Mouse (Mus musculus): Measurements from ENCODE around the gene Actr8. TPM values are rescaled to one million over a fixed set of nuclear protein-coding genes. Genes with fewer than 3 reads are reported as not detected.

Actr8 gene
- polyA plus RNA-seq, 1 experiment from 2014 or later, result 20.1 TPM

DNA sequence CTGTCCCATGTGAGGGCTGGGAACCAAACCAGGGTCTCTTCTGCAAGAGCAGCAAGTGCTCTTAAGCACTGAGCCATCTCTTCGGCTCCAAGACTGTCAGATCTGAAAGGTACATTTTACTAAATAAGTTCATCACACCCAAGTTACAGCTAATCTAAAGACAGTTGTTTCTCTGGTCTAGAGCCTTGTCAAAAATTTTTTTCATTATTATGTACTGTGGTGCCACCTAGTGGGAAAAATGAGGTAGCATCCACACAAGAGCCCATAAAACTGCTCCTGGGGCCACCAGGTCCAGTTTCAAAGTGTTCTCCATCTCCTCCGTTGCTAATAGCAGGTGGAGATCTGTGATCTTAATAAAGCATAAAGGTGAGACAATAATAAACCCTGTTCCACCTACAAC is 37.3 kb upstream of the Actr8 start:
- H3K4me3 ChIP-seq (ENCODE audit: low read depth, low read length), result no peak overlapping the region
- no peak overlapping the region for H3K9ac ChIP-seq (ENCODE audit: low read depth, low read length)
- H3K4me1 ChIP-seq (replicated peaks; ENCODE audit: control insufficient read depth, insufficient read depth, low read length), result no peaks in the 10 kb centered on the region
- WGBS, result 20% methylated on average over 2 of the region's 2 CpGs
- H3K4me2 ChIP-seq (replicated peaks; ENCODE audit: low read depth), result no peak overlapping the region
- H3K27ac ChIP-seq (ENCODE audit: low read depth, low read length), result no peak overlapping the region
- 0 out of 2 replicates have a peak, but pooled peaks cover 6% of the 10 kb centered on the region for H3K27me3 ChIP-seq (replicated peaks; ENCODE audit: control insufficient read depth, insufficient read depth, low read length)
- ATAC-seq, result no peak
- H3K36me3 ChIP-seq (ENCODE audit: control insufficient read depth, insufficient read depth), result no peaks in the 10 kb centered on the region
- no peaks in the 10 kb centered on the region for H3K9me3 ChIP-seq (ENCODE audit: control insufficient read depth)
- peak; percentile 72 for TF ChIP-seq CTCF (IDR thresholded peaks at IDR 0.05; ENCODE audit: low read depth)

DNA sequence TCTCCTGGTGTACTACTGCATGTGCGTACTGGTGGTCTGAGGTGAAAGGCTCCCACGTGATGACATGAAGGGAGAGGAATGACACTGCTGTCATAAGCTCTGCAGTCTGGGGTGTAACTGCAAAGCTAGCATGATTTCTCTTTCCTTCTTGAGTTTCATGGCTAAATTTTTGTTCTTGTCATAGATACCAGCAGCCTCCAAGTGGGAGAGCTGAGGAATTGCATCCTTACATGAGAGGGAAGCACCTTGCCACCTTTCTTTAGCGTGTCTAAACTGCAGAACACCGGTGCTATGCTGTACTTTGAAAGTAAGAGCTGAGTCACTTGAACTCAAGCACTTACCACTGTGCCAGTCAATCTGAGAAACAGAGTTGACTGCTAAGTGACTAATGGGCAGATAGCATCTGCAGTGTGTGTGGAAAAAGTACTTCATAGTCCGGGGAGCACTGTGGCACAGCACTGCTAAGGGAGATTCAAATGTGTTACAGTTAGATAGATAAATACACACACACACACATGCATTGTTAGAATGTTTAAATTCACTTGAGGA is 31.3 kb upstream of the Actr8 start:
- H3K4me3 ChIP-seq (ENCODE audit: low read depth, low read length), result no peak overlapping the region
- ATAC-seq, result no peak
- no peak overlapping the region for H3K27ac ChIP-seq (ENCODE audit: low read depth, low read length)
- H3K36me3 ChIP-seq (ENCODE audit: control insufficient read depth, insufficient read depth), result no peaks in the 10 kb centered on the region
- no peaks in the 10 kb centered on the region for H3K9me3 ChIP-seq (ENCODE audit: control insufficient read depth)
- H3K4me1 ChIP-seq (replicated peaks; ENCODE audit: control insufficient read depth, insufficient read depth, low read length), result no peaks in the 10 kb centered on the region
- WGBS, result 73% methylated on average over 5 of the region's 5 CpGs
- H3K27me3 ChIP-seq (replicated peaks; ENCODE audit: control insufficient read depth, insufficient read depth, low read length), result no peaks in the 10 kb centered on the region
- no peak overlapping the region for H3K4me2 ChIP-seq (replicated peaks; ENCODE audit: low read depth)
- TF ChIP-seq CTCF (IDR thresholded peaks at IDR 0.05; ENCODE audit: low read depth), result no peak
- no peak overlapping the region for H3K9ac ChIP-seq (ENCODE audit: low read depth, low read length)

DNA sequence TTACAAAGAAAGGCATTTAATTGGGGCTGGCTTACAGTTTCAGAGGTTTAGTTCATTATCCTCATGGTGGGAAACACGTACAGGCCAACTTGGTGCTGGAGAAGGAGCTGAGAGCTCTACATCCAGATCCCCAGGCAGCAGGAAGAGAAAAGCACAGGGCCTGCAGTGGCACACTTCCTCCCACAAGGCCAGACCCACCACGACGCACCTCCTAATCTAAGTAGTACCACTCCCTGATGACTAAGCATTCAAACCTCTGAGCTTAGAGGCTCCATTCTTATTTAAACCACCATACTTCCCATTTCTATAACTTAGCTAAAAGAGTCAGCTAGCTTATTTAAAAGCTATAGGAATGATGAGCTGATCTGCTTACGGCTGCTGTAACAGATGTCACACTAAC is 27.3 kb upstream of the Actr8 start:
- no peak for ATAC-seq
- Histone ChIP-seq H3K36me3 (ENCODE audit: control insufficient read depth, insufficient read depth) (no peaks in the 10 kb centered on the region), H3K27me3 (replicated peaks; ENCODE audit: control insufficient read depth, insufficient read depth, low read length) (no peaks in the 10 kb centered on the region), H3K9ac (ENCODE audit: low read depth, low read length) (no peak overlapping the region), H3K4me3 (ENCODE audit: low read depth, low read length) (no peak overlapping the region), H3K27ac (ENCODE audit: low read depth, low read length) (no peak overlapping the region), H3K9me3 (ENCODE audit: control insufficient read depth) (no peaks in the 10 kb centered on the region), H3K4me1 (replicated peaks; ENCODE audit: control insufficient read depth, insufficient read depth, low read length) (no peaks in the 10 kb centered on the region), H3K4me2 (replicated peaks; ENCODE audit: low read depth) (no peak overlapping the region)
- 79% methylated on average over 4 of the region's 4 CpGs for WGBS
- no peak for TF ChIP-seq CTCF (IDR thresholded peaks at IDR 0.05; ENCODE audit: low read depth)

DNA sequence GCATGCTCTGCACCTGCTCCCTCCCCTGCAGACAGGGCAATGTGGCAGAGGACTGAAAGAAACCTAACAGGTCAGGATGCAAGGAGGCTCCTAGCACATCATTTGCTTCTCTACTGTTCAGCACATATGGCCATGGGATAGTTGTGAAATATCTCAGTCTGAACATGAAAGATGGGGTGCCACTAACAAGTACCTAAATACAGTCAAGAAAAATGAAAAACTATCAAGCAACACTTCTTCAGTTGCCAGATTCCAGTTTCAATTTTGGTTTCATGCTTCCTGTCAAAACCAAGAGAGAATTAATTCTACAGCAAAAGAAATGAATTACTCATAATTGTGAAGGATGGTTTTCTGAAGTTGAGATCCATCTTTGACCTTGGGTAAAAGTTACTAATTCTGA is 20.7 kb upstream of the Actr8 start:
- no peaks in the 10 kb centered on the region for H3K36me3 ChIP-seq (ENCODE audit: control insufficient read depth, insufficient read depth)
- no peak overlapping the region for H3K4me3 ChIP-seq (ENCODE audit: low read depth, low read length)
- no peak overlapping the region for H3K9ac ChIP-seq (ENCODE audit: low read depth, low read length)
- no peaks in the 10 kb centered on the region for H3K9me3 ChIP-seq (ENCODE audit: control insufficient read depth)
- no peak overlapping the region for H3K27ac ChIP-seq (ENCODE audit: low read depth, low read length)
- H3K4me2 ChIP-seq (replicated peaks; ENCODE audit: low read depth), result no peak overlapping the region
- no peaks in the 10 kb centered on the region for H3K27me3 ChIP-seq (replicated peaks; ENCODE audit: control insufficient read depth, insufficient read depth, low read length)
- H3K4me1 ChIP-seq (replicated peaks; ENCODE audit: control insufficient read depth, insufficient read depth, low read length), result no peaks in the 10 kb centered on the region
- ATAC-seq, result no peak
- no peak for TF ChIP-seq CTCF (IDR thresholded peaks at IDR 0.05; ENCODE audit: low read depth)

DNA sequence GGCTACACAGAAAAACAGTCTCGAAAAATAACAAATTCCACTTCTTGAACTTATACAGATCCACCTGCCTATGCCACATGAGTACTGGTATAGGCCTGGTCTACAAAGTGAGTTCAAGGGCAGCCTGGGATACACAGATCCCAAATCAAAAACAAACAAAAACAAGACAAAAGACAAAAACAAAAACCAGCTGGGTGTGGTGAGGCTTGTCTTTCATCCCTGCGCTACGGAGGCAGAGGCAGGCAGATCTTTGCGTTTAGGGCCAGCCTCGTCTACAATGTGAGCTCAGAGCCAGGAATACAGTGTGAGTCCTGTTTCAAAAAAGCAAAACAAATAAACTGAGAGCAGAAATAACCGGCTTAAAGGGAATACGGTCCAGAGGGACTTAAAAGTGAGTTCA is 10.5 kb upstream of the Actr8 start:
- Histone ChIP-seq H3K4me1 (replicated peaks; ENCODE audit: control insufficient read depth, insufficient read depth, low read length) (peaks cover 4% of the 10 kb centered on the region; the same call in 1 of the 2 replicates), H3K4me3 (ENCODE audit: low read depth, low read length) (peak overlapping the region; percentile 79), H3K4me2 (replicated peaks; ENCODE audit: low read depth) (peak overlapping the region; percentile 70), H3K36me3 (ENCODE audit: control insufficient read depth, insufficient read depth) (peaks cover 21% of the 10 kb centered on the region), H3K27me3 (replicated peaks; ENCODE audit: control insufficient read depth, insufficient read depth, low read length) (no peaks in the 10 kb centered on the region), H3K9me3 (ENCODE audit: control insufficient read depth) (no peaks in the 10 kb centered on the region), H3K27ac (ENCODE audit: low read depth, low read length) (peak overlapping the region; percentile 58; the same call in 1 of the 2 replicates), H3K9ac (ENCODE audit: low read depth, low read length) (peak overlapping the region; percentile 86)
- no peak for TF ChIP-seq CTCF (IDR thresholded peaks at IDR 0.05; ENCODE audit: low read depth)
- no peak for ATAC-seq
- WGBS, result 64% methylated on average over 7 of the region's 7 CpGs

DNA sequence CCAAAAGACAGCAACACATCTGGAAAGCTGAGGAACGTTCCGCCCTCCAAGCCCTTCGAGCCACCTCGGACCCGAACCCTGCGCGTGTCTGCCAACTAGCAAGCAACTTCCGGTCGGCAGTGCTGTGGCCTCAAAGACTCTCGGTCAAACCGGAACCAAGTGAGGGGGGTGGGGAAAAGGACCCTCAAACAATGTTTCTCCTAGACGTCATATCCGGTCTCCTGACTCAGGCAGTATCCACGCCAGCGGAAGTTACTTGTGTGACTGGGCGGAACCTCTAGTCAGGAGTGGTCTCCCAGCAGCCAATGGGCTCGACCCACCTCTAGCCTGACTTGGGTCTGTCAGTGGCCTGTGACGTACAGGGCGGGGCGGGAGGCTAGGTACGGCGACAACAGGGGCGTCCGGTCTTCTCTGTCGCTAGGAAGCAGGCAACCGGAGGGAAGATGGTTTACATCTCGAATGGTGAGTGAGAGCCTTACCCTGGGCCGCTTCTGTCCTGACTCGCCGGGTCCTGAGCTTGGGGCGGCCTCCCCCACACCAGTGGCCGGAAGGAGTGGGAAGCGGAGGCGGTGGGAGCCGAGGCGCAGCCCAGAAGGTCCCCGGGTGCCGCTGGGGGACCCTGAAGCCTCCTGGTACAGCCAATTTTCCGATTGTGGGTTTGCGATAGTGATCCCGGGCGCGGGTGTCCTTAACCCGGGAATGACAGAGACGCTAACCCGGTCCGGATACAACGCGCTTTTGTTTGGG is 9.9 kb upstream of the Actr8 start, which contains the start of gene Selenok:
Selenok (plus strand) TSS at position 234 of the 747 bp plus-strand sequence.
- peak within 1 kb of the TSS; percentile 86 for H3K9ac ChIP-seq (ENCODE audit: low read depth, low read length)
- H3K4me2 ChIP-seq (replicated peaks; ENCODE audit: low read depth), result peak within 1 kb of the TSS; percentile 70
- H3K27ac ChIP-seq (ENCODE audit: low read depth, low read length), result peak within 1 kb of the TSS; percentile 82
- peaks cover 4% of the 10 kb centered on the region; the same call in 1 of the 2 replicates for H3K4me1 ChIP-seq (replicated peaks; ENCODE audit: control insufficient read depth, insufficient read depth, low read length)
- no peaks in the 10 kb centered on the region for H3K27me3 ChIP-seq (replicated peaks; ENCODE audit: control insufficient read depth, insufficient read depth, low read length)
- TF ChIP-seq CTCF (IDR thresholded peaks at IDR 0.05; ENCODE audit: low read depth), result no peak
- no peaks in the 10 kb centered on the region for H3K9me3 ChIP-seq (ENCODE audit: control insufficient read depth)
- H3K4me3 ChIP-seq (ENCODE audit: low read depth, low read length), result peak within 1 kb of the TSS; percentile 79
- peaks cover 27% of the 10 kb centered on the region for H3K36me3 ChIP-seq (ENCODE audit: control insufficient read depth, insufficient read depth)
- peak; percentile 100 for ATAC-seq
- WGBS, result under 1% methylated on average over 49 of the region's 49 CpGs
